In the genomic region with DNA sequence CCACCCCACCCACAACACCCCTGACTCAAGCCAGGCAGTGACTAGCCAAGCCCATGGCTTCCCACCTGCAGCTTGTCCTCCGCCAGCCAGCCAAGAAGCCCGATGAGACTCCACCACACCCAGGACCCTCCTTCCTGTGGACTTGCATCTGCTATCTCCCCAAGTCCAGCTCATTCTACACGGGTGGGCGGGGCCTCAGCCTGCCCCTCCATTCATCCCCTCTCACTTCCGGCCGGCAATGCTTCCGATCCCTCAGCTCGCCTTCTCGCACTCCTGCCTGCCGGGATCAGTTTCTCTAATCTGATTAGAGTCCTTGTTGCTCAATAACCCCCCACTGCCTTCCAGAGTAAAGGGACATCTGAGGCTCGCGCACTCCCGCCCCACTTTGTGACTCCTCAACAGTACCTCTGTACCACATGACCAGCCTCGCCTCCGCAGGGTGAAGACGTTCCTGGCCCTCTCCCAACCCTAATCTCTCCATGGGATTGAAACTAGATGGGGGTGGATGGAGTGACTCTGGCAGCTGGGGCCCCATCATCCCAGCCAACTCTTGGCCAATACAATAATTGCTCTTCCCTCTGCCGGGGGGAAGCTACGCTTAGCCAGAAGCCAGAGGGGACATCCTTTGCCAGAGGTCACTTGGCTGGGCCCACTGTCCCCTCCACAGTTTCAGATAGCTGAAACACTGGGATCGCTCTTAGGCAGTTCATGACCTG, we compare ENCODE assay signal across 9 mouse cellular contexts. TPM values are rescaled to one million over a fixed set of nuclear protein-coding genes. Genes with fewer than 3 reads are reported as not detected.
A peak's percentile ranks its signal among the peaks of the same experiment; 100 is the strongest.
DNase-seq lines count a peak whose midpoint lies in the region; ATAC-seq and TF ChIP-seq lines count a peak whose summit lies in the region.
"Had no signal": no experiment of that assay in that cellular context is flagged by ENCODE, and none has a peak within 500 bp of the region (broad histone marks: within the 10 kb centered on the region; RNA-seq: fewer than 3 reads in every experiment).

No protein-coding gene starts in this region.

- no peak for TF ChIP-seq POLR2A in cerebellum, adult 2 months (IDR thresholded peaks at IDR 0.05; ENCODE audit: borderline replicate concordance, insufficient read depth, low read length)

- intact Hi-C loops in heart, postnatal 14 days (cut with DNase I), result no loop called here

- no peak overlapping the region for H3K27ac ChIP-seq in cerebellum, adult 2 months (ENCODE audit: insufficient read depth, low read length)
- no peak overlapping the region for H3K27ac ChIP-seq in embryonic facial prominence, embryonic 11.5 days (replicated peaks; ENCODE audit: low read depth, low read length)
- no peak overlapping the region for H3K27ac ChIP-seq in liver, embryonic 13.5 days

- no peaks in the 10 kb centered on the region for H3K9me3 ChIP-seq in embryonic facial prominence, embryonic 11.5 days (replicated peaks; ENCODE audit: control insufficient read depth, low read length)
- no peaks in the 10 kb centered on the region for H3K9me3 ChIP-seq in liver, embryonic 13.5 days (replicated peaks)

- H3K27me3 ChIP-seq in cerebellum, adult 2 months (ENCODE audit: control insufficient read depth, insufficient read depth, low read length), result no peaks in the 10 kb centered on the region
- peaks cover 14% of the 10 kb centered on the region for H3K27me3 ChIP-seq in embryonic facial prominence, embryonic 11.5 days (ENCODE audit: control insufficient read depth, insufficient read depth, low read length)
- peaks cover 89% of the 10 kb centered on the region for H3K27me3 ChIP-seq in liver, embryonic 13.5 days

- no peak for TF ChIP-seq CTCF in cerebellum, adult 2 months (IDR thresholded peaks at IDR 0.05; ENCODE audit: borderline replicate concordance, insufficient read depth, low read depth, low read length)

- 27% methylated on average over 19 of the region's 19 CpGs for WGBS in cerebellum, adult 2 months
- WGBS in embryonic facial prominence, embryonic 11.5 days, result 11% methylated on average over 19 of the region's 19 CpGs
- 10% methylated on average over 19 of the region's 19 CpGs for WGBS in liver, embryonic 13.5 days (ENCODE audit: insufficient replicate concordance)

- ATAC-seq in embryonic facial prominence, embryonic 11.5 days (replicated peaks; ENCODE audit: insufficient number of reproducible peaks, low FRiP score, low TSS enrichment, low read depth), result no peak
- ATAC-seq in liver, embryonic 13.5 days (ENCODE audit: low read depth), result 0 out of 2 replicates have a peak, but pooled peaks have one; percentile 16

- peaks cover 14% of the 10 kb centered on the region for H3K4me1 ChIP-seq in cerebellum, adult 2 months (ENCODE audit: control insufficient read depth, insufficient read depth, low read length)
- peaks cover 7% of the 10 kb centered on the region for H3K4me1 ChIP-seq in embryonic facial prominence, embryonic 11.5 days (ENCODE audit: control insufficient read depth, insufficient read depth, low read length)
- H3K4me1 ChIP-seq in liver, embryonic 13.5 days (replicated peaks), result peaks cover 31% of the 10 kb centered on the region

- no peak overlapping the region for H3K4me3 ChIP-seq in cerebellum, adult 2 months (replicated peaks; ENCODE audit: insufficient read depth, low read depth, low read length)
- no peak overlapping the region for H3K4me3 ChIP-seq in embryonic facial prominence, embryonic 11.5 days (ENCODE audit: low read depth, low read length)
- H3K4me3 ChIP-seq in liver, embryonic 13.5 days (replicated peaks), result peak overlapping the region; percentile 23

- no peaks in the 10 kb centered on the region for H3K36me3 ChIP-seq in embryonic facial prominence, embryonic 11.5 days (replicated peaks; ENCODE audit: control insufficient read depth, insufficient read depth, low read depth, low read length)
- H3K36me3 ChIP-seq in liver, embryonic 13.5 days, result no peaks in the 10 kb centered on the region

- H3K9ac ChIP-seq in embryonic facial prominence, embryonic 11.5 days (replicated peaks; ENCODE audit: low read length), result no peak overlapping the region
- no peak overlapping the region for H3K9ac ChIP-seq in liver, embryonic 13.5 days

- DNase-seq in cerebellum, postnatal 10 days, result peak; percentile 89 to 92
- no peak for DNase-seq in cerebellum, adult 2 months
- DNase-seq in embryonic facial prominence, embryonic 11.5 days (ENCODE audit: low spot score), result no peak
- DNase-seq in heart, postnatal 14 days, result peak; percentile 37 to 47
- DNase-seq in liver, embryonic 13.5 days, result no peak
- DNase-seq in retina, postnatal 1 day, result peak; percentile 82
- no peak for DNase-seq in left cerebral cortex, adult 8-10 months (ENCODE audit: low spot score in 2 of 2)
- DNase-seq in right cerebral cortex, adult 2 months (ENCODE audit: low spot score in 2 of 2), result no peak

- 0 out of 2 replicates have a peak overlapping the region, but pooled peaks have one; percentile 29 for H3K4me2 ChIP-seq in embryonic facial prominence, embryonic 11.5 days (ENCODE audit: low read depth, low read length)
- peak overlapping the region; percentile 44 for H3K4me2 ChIP-seq in liver, embryonic 13.5 days

RNA-seq across cellular contexts. Expression of a gene that starts 4.1 kb away (rescaled TPM):
- polyA plus RNA-seq in cerebellum, adult 2 months (2012; rRNA removed), result 148 and 176 TPM in 2 replicates
- 3.1 and 3.5 TPM in 2 replicates for polyA plus RNA-seq in embryonic facial prominence, embryonic 11.5 days (2014; fragmentation: Nextera tagmentation; extraction: Ambion mirVana)
- under 1 TPM in 1 of 2 experiments, not detected in 1; 0.41 TPM for total RNA-seq in heart, postnatal 14 days (2021)
- polyA plus RNA-seq in liver, embryonic 13.5 days (2015; fragmentation: Nextera tagmentation; extraction: Ambion mirVana), result 0.92 and 1.2 TPM in 2 replicates
- 100 to 1,000 TPM; 809 to 955 (median 872) TPM for total RNA-seq in left cerebral cortex, adult 8-10 months (2022)
- total RNA-seq: neutrophil, adult 5-6 weeks had no signal

RNA-seq across cellular contexts. Expression of a gene that starts 10.9 kb away (rescaled TPM):
- 192 TPM in 2 replicates for polyA plus RNA-seq in cerebellum, adult 2 months (2012; rRNA removed)
- 2.8 and 3.8 TPM in 2 replicates for polyA plus RNA-seq in embryonic facial prominence, embryonic 11.5 days (2014; fragmentation: Nextera tagmentation; extraction: Ambion mirVana)
- total RNA-seq in heart, postnatal 14 days (2021), result 100 to 1,000 TPM; 221 to 229 TPM
- polyA plus RNA-seq in liver, embryonic 13.5 days (2015; fragmentation: Nextera tagmentation; extraction: Ambion mirVana), result 1.1 TPM in 2 replicates
- 10 to 100 TPM; 59.2 to 67.3 (median 62.3) TPM for total RNA-seq in left cerebral cortex, adult 8-10 months (2022)
- total RNA-seq: neutrophil, adult 5-6 weeks had no signal

RNA-seq across cellular contexts. Expression of a gene that starts 20.5 kb away (rescaled TPM):
- 0.16 TPM in 2 replicates for polyA plus RNA-seq in cerebellum, adult 2 months (2012; rRNA removed)
- polyA plus RNA-seq in embryonic facial prominence, embryonic 11.5 days (2014; fragmentation: Nextera tagmentation; extraction: Ambion mirVana), result 6.3 and 6.4 TPM in 2 replicates
- not detected for total RNA-seq in heart, postnatal 14 days (2021)
- 1.9 and 2.1 TPM in 2 replicates for polyA plus RNA-seq in liver, embryonic 13.5 days (2015; fragmentation: Nextera tagmentation; extraction: Ambion mirVana)
- total RNA-seq in left cerebral cortex, adult 8-10 months (2022), result not detected
- total RNA-seq: neutrophil, adult 5-6 weeks had no signal

Comparison
In these comparisons a context has a peak if more than half of its experiments do, and no peak if none do; other contexts are left out.
1. DNase-seq: peak in cerebellum, postnatal 10 days (2 of 2), heart, postnatal 14 days (2 of 2) and retina, postnatal 1 day (single experiment); none in cerebellum, adult 2 months (0 of 2), embryonic facial prominence, embryonic 11.5 days (single experiment), liver, embryonic 13.5 days (single experiment), left cerebral cortex, adult 8-10 months (0 of 2) and right cerebral cortex, adult 2 months (0 of 2).
2. RNA of a gene that starts 4.1 kb away (polyA plus RNA-seq): 148 to 176 TPM in cerebellum, adult 2 months; 3.1 to 3.5 TPM in embryonic facial prominence, embryonic 11.5 days and 0.92 to 1.2 TPM in liver, embryonic 13.5 days; every median in the first group is over 10 times any median in the second.
3. RNA of a gene that starts 10.9 kb away (polyA plus RNA-seq): 192 TPM in cerebellum, adult 2 months; 2.8 to 3.8 TPM in embryonic facial prominence, embryonic 11.5 days and 1.1 TPM in liver, embryonic 13.5 days; every median in the first group is over 10 times any median in the second.